Mouse (Mus musculus): ENCODE data around the gene Esd.

DNA sequence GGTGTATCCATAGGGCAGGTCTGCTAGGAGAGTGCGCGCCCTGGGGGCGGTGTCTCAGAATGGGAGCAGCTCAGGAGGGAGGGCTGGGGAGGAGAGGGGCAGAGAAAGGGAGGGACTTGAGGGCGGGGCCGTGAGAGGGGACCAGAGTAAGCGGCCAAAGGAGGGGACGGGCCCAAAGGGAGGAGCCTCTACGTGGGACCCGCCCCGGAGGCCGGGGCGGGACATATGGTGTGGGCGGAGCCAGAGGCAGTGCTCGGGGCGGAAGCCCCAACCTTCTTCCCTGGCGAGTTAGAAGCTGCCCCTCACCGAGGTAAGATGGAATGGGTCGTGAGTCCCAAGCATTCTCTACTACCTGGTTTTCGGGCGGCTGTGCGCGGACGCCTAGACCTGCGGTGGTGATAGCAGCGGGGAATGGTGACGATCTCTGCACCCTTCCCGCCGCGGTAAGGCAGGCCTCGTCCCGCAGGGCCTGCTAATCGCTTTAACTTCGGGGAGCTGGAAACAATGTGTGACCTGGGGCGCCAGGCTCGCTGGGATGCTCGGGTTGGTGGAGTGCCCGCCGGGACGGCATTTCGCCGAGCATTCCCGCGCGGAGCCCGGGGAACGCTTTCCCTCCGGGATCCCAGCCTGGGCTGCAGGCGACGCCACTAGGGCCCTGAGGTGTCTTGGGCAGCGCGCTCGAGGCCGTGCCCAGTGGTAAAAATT lies at the start of gene Esd:
- TF ChIP-seq CTCF (IDR thresholded peaks at IDR 0.05) (peak; percentile 48), EP300 (IDR thresholded peaks at IDR 0.05) (peak; percentile 28; the same call in 1 of the 2 replicates)
